Mouse (Mus musculus): ENCODE results near the gene Map7.

Gene Map7

GRCm38 (mm10) chr10:20185806-20186205 is 37.5 kb downstream of the Map7 start:
- DNase-seq (ENCODE audit: low read depth, low spot score), result no peak

DNA sequence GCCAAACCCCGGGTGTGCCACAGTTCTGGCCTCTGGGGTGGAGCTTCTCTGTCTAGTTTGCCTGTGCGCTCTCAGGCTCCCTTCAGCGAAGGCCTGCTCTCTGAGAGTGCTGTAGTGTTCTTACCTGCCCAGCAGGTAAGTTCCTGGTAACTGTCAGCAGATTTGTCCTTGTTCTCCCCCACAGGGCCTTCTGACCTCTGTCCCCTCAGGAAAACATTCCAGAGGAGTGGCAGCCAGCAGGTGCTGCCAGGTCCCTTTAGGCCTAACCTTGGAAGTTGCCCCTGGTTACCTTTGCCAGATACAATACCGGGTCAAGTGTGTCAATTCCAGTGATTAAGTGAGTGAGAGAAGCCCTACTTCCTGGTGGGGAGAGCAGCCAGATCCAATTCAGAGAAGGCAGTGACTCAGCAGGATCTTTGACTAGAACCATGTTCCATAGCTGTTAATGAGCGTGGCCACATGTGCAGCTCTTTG is 38.6 kb downstream of the Map7 start:
- DNase-seq (ENCODE audit: low read depth, low spot score), result peak; percentile 31

DNA sequence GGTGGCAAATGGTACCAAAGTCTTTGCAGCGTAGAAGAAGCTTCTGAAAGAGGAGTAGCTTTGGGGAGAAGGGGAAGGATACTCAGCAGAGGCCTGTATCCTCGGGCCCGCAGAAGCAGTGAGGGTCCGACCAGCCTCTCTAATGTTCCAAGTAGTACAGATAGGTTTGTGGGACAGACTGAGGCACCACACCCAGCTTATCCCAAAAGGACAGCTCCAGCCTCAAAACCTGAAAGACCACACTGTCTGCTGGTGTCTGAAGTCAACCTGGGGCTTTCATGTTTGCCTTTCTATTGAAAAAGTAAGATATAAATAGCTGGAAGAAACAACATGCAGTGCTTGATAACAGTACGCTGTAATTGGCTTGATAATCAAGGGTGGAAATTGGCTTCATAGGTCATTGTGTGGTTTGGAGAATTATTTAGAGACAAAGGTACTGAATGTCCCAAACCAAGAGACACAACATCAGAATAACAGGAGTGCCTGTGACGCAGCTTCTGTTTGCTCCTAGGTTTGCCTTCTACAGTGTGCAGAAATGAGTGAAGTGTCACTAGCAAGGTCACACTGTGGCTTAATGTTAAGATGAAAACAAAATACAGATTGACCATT is 42.0 kb downstream of the Map7 start:
- DNase-seq (ENCODE audit: low read depth, low spot score), result no peak

DNA sequence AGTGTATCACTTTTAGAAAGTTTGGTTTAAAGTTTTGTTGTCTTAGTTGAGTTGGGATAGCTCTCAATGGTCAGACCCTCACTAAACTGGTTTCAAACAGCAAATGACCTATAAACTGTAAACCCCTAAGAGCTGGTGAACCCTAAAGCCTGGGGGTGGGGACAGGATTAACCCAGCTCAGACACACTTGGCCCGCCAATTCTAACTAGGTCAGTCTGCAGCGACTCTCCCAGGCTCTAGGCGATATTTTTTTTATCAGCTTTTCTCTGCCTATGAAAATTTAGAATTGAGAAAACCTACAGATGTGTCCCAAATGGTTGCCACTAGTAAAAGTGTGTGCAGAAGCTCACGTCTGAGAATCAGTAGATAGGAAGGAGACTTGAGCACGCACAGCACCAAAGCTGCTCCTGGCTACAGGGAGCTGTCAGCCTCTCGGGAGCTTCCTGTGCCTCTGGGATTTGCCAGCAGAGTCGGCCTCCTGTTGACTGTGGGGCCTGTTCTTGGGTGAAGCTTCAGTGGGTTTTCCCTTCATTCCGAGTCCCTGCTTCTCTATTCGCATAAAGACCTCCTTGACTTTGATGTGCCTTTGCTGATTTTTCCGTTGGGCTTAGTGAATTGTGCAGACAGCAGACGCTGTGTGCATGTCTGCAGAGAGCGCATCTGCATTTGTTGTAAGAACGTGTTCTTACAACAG is 46.7 kb downstream of the Map7 start:
- no peak for DNase-seq (ENCODE audit: low read depth, low spot score)

DNA sequence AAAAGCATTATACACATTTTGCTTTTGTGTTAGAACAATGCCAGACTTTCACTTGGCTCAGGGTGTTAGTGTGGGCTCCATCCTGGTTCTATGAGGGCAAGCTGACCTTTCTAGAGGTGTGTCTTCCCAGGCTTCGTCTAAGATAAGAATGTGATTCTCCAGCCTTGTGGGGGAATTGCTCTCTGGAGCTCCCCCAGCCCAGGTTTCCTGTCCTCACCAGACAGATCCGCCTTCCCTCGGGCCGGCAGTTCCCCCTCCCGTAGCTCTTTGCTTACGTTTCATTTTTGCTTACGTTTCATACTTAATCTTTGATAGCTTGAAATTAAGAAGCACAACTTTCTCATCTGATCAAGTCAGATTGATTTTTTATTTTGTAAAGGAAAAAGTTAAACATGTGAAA is 48.8 kb downstream of the Map7 start:
- no peak for DNase-seq (ENCODE audit: low read depth, low spot score)

DNA sequence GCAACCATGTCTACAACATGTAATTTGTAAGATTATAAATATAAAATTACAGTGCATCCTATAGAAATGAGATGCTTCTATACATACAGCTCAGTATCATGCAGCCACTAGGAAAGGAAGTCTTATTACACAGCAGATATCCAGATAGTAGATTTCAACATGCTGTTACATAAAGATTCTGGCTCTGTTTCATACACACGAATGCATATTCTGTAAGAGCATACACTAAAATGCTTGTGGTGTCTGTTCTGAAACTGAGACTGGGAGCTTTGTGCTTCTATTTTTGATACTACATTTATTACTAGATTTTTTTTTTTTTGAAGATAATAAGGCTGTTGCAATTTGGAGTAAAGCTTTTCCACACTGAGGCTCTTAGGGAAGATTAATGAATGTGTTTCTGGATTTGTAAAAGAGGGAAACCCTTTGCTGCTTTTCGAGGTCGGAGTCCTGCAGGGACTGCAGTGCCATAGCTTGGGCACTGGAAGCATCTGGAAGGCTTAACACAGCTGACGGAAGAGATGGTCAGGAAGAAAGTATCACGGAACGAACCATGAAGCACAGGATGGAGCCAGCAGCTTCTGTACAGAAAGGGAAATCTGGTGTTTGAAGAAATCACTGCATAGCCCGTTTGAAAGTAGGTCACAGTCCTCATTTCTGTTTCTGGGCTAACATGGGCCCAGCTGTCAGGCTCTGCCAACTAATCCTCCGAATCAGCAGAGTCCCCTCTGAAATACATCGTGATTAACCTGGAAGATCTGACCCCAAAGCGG is 50.9 kb downstream of the Map7 start:
- no peak for DNase-seq (ENCODE audit: low read depth, low spot score)

DNA sequence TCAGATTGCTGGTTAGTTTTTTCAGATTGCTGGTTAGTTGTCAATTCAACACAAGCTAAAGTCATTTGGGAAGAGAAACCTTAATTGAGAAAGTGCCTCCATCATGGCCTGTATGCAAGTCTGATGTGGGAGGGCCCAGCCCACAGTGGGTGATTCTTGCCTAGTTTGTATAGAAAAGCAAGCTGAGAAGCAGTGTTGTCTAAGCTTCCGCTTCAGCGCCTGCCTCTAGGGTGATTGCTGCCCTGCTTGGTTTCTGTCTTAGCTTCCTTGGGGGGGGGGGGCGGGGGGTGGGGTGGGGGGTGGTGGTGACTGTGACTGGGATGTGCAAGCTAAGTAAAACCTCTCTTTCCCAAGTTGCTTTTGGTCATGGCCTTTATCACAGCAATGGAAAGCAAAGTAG is 53.0 kb downstream of the Map7 start:
- no peak for DNase-seq (ENCODE audit: low read depth, low spot score)

DNA sequence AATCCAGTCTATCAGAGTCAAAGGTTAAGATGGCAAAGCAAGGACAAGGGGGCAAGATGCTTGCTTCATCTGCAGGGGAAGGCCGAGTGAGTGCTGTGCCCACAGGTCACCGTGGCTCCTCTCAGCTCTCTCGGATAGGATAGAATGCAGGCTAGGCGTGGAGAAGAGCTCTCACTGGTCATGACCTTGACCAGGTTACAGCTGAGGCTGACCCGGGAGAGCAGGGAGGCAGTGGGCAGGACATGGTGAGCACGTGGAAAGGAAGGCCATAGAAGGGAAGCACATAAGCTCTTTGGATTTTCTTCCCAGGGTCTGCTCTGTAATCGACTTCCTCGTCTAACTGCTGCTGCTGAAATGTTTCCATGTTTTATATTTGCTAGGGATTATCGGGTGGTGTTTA is 53.9 kb downstream of the Map7 start:
- no peak for DNase-seq (ENCODE audit: low read depth, low spot score)

- no peak for DNase-seq (ENCODE audit: low read depth, low spot score)
These were observed 54.5 kb downstream of the Map7 start for GRCm38 (mm10) chr10:20202818-20203217.

- no peak for DNase-seq (ENCODE audit: low read depth, low spot score)
These were observed 55.2 kb downstream of the Map7 start for GRCm38 (mm10) chr10:20203502-20203901.

DNA sequence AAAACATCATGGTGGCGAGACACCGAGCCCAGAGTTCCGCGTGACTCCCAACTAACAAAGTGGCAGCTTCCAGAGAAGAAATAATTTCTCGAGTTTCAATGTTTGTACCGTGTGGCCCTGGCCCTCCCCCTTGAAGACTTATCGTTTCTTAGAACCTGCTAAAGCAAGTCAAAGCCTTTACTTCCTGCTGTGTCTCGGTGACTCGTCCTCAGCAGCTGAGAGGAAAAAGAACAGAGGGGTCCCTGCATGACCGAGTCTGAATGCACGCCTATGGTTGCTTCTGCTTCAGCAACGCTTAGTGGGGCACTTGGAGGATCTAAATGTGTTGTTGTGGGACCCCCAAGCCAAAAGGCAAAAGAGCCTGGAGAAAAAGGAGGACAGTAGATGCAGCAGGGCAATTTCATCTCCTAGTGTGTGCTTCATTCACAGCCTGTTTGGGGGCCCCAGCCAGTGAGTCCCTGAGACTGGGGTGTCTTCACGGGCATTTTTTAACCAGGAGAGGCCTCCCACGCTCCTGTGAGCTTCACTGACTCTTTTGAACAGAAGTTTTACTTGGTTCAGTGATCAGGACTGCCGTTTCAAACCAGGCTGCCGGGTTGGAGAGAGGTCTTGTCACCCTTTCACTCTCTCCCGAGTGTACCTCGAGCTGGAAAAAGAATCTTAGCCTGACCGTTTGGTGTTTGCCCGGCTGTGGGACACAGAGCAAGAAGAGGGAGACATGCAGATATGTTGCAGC is 56.6 kb downstream of the Map7 start:
- DNase-seq (ENCODE audit: low read depth, low spot score), result no peak

GRCm38 (mm10) chr10:20206966-20207365 is 58.7 kb downstream of the Map7 start:
- no peak for DNase-seq (ENCODE audit: low read depth, low spot score)

DNA sequence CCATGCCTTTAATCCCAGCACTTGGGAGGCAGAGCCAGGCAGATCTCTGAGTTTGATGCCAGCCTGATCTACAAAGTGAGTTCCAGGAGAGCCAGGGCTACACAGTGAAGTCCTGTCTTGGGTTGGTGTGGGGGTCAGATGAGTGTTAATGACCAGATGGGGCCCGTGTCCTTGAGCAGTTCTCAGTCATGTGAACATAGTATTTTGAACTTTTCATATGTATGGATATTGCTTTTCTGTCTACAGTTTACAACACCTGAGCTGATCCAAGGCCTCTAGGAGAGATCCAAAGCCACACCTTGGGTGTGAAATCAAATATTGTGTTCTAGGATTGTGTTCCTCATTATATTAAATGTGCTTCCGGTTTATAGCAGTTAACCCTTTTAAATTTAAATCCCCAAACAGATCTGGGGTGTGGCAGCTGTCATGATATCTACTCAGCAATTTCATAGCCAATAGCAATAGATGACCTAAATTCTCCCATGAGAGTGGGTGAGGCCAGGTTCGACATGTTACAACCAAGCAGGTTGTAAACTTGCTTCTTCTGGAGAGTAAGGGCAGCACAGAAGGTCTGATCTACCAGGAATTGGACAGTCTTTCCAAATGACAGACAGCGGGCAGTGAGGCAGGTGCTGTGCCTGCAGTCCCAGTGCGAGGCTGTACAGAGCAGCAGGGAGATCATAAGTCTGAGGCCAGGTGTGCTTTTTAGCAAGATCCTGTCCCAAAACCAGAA is 61.5 kb downstream of the Map7 start:
- DNase-seq (ENCODE audit: low read depth, low spot score), result no peak

- no peak for DNase-seq (ENCODE audit: low read depth, low spot score)
These were observed 66.1 kb downstream of the Map7 start for GRCm38 (mm10) chr10:20214418-20214817.

DNA sequence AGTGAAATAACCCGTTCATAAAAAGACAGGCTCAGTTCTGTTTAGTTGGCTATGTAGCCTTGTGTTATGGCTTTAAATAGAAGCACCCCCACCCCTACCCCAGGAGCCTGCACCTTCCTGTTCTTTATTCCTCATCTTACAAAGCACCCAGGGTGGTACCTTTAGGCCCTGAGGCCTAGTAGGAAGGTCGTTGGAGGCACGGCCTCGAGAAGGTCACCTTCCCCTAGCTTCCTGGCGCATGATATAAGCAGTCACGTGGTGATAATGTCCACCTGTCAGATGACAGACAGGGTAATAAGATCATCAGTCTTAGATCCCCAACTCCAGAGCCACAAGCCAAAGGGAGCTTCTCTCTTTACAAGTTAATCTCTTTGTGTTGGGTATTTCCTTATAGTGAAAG is 68.7 kb downstream of the Map7 start:
- DNase-seq (ENCODE audit: low read depth, low spot score), result no peak

GRCm38 (mm10) chr10:20218866-20219265 is 70.6 kb downstream of the Map7 start:
- no peak for DNase-seq (ENCODE audit: low read depth, low spot score)

DNA sequence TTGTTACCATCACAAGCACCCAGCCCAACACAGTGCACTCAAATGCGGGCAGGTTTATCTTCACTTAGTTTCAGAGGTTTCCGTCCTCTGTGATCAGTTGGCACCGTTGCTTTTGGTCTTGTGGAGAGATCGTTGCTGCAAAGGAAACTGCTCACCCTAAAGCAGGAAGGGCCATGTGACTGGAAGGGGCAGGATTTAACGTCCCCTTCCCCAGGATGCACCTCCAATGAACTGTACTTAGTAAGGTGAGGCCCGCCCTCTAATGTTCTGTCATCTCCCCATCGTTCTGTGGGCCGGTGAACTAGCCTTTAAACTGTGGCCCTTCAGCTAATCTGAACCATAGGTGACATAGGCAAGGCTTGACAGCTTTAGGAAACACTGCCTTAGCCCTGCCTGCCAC is 71.3 kb downstream of the Map7 start:
- DNase-seq (ENCODE audit: low read depth, low spot score), result no peak

- DNase-seq (ENCODE audit: low read depth, low spot score), result no peak
These were observed 72.3 kb downstream of the Map7 start for GRCm38 (mm10) chr10:20220443-20221071.

DNA sequence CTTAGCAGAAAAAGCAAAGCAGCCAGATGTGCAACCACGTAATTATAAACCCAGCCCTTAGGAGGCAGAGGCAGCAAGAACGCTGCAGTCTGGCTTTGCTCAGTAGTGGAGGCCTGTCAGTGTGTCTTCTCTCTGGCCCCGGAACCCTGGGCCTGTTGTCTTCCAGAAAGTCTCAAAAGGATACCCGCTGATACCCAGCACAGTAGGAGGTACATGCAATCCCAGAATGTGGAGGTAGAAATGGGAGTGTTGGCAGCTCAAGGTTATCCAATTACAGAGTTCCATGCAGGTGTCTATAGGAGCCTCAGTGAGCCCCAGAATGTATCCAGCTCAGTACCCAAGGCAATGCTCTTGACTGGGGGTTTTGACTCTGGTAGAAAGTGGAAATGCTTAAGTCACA is 73.7 kb downstream of the Map7 start:
- DNase-seq (ENCODE audit: low read depth, low spot score), result no peak

GRCm38 (mm10) chr10:20226728-20227127 is 78.5 kb downstream of the Map7 start:
- no peak for DNase-seq (ENCODE audit: low read depth, low spot score)

- DNase-seq (ENCODE audit: low read depth, low spot score), result no peak
These were observed 81.8 kb downstream of the Map7 start for GRCm38 (mm10) chr10:20230026-20230425.

Measured in forelimb bud, embryonic 11.5 days (tissue).